Mouse (Mus musculus): ENCODE measurements around the gene Chd4.

GRCm38 (mm10) chr6:125154550-125154949, 58.8 kb downstream of the Chd4 start:
- TF ChIP-seq CTCF (IDR thresholded peaks at IDR 0.05; ENCODE audit: low read depth) (peak; percentile 55), EP300 (IDR thresholded peaks at IDR 0.05; ENCODE audit: low read depth) (no peak)

Data from liver, postnatal 0 days (tissue).